Mouse (Mus musculus): Measurements from ENCODE around the gene Trhr2.

Gene Trhr2

DNA sequence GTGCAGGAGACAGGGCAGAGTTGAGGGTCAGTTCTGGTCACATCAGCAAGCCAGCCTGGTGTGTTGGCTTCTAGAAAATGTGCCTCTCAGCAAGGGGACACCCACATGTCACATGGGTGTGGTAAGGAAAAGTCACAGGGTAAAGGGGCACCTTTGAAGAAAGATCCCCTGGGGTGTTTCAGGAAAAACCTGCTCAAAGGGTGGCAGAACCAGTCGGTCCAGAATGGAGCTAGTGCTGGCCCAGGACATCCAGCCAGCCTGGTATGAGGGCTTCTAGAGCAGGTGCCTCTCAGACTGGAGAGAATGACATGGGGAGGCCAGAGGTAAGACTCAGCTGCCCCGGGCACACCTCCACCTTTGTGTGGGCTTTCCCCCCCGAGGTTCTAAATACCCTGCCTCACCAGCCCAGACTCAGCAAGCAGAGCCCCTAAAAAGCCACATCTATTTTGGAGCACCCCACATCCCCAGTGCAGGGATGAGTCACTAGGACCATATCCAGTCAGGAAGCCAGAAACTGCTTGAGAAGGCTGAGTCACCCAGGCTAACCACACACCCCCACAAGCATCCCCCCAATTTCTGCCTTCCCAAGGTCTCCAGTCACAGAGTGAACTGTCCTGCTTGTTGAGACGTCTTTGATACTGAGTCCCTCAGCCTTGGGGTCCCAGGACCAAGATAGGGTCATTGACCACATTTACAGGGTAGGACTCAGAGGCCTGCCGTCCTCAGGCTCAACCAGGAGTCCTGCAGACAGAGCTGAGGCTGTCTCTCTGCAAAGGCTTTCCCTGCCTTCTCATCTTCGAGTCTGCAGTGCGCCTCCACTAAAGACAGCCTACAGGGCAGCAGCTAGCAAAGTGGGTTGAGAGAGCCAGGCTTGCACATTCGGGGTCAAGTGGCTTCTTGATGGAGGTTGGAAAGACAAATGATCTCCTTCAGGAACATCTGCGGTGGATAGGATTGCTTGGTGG is 4.6 kb downstream of the Trhr2 start:
- no peak for DNase-seq (ENCODE audit: low read depth, low spot score)

GRCm38 (mm10) chr8:122354157-122354556 is 6.4 kb downstream of the Trhr2 start:
- DNase-seq (ENCODE audit: low read depth, low spot score) = no peak

GRCm38 (mm10) chr8:122350309-122351089 is 10.0 kb downstream of the Trhr2 start:
- no peak for DNase-seq (ENCODE audit: low read depth, low spot score)

DNA sequence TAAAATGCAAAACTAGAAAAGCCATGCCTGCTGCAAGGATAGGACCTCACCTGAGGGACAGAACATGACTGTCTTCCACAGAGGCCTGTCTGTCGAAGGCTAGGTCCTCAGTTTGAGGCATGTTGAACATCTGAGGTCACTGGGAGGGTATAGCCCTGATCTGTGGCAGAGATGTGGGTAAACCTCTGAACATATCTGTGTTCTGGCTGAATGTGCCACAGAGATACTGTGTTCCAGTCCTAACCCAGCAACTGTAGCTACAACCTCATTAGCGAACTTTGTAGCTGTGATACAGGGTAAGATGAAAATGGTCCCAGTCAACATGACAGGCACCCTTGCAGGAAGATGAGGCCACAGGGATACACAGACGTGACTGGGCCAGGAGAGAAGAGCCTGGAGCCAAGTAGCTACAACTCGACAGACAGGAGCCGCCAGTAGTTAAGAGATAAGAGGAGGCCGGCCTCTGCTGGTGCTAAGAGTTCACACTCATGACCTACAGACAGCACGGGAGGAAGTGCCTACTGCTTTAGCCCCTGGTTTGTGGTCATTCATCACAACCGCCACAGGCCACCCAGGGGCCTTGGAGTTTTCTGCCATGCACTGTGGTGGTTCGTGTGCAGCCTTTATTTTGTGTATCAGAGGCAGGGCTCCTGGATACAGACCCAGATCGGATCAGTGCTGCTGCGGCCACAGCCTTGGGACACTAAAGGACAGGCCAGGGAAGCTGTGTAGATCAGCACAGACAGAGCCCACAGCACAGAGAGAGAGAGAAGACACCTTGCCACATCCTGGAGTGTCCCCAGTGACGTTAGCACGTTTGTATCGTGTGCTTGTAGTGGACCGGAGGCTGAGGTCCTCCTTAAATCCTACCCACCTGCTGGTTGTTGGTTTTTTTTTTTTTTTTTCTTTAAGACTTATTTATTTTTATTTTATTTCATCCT is 10.9 kb downstream of the Trhr2 start:
- DNase-seq (ENCODE audit: low read depth, low spot score) = no peak

GRCm38 (mm10) chr8:122347811-122348552 is 12.6 kb downstream of the Trhr2 start:
- peak; percentile 75 for DNase-seq (ENCODE audit: low read depth, low spot score)

GRCm38 (mm10) chr8:122345181-122346095 is 15.1 kb downstream of the Trhr2 start:
- no peak for DNase-seq (ENCODE audit: low read depth, low spot score)

DNA sequence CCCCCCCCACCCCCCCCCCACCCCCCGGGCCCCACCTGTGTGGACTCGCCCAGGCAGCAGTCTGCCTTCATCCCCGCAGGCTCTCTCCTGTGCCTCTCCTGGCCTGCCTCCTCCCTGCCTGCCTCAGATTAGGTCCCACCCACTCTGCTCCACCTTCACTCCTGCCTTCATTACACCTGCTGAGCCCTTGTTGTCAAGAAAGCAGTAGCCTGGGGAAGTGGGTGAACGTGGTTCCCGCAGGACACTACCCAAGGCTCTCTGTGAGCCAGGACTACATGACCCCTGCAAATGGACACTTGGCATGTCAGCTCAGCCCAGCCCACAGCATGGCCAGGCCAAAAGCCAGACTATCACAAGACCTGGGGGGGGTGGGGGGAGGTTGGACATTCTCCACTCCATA is 16.3 kb downstream of the Trhr2 start:
- DNase-seq (ENCODE audit: low read depth, low spot score) = no peak

DNA sequence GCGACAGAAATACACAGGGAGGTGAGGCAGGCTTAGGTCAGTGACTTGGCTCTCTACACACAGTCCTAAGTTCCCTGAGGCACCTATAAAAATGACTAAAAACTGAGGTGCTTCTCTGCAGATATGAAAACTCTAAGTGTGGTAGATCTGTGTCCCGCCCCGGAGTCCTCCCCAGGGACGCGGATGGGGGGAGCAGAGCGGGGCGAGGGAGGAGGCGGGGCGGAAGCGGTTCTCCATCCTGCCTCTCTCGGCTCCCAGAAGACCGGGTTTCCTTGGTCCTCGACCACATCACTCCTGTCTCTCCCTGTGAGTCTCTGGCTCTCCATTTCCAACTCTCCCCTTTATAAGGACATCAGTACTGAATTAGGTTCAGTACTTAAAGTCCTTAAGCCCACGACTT is 16.8 kb downstream of the Trhr2 start:
- no peak for DNase-seq (ENCODE audit: low read depth, low spot score)

GRCm38 (mm10) chr8:122343341-122343740 is 17.2 kb downstream of the Trhr2 start:
- no peak for DNase-seq (ENCODE audit: low read depth, low spot score)

DNA sequence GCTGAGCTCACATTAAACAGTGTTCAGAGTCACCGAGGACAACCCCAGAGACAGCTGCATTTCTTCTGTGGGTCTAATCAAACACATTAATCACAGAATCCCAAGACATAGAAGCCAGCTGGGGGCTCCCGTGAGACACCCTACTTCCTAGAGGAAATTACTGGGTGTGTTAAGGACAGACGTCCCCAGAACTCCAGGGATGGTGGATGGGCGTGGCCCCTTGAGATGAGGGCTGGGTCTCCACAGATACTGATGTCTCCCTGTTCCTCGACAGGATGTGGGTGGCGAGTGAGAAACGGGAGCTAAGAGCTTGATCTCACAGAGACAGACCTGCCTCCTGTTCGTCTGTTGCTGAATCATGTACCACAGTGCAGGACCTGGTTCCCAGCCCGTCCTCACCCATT is 17.7 kb downstream of the Trhr2 start:
- DNase-seq (ENCODE audit: low read depth, low spot score) = no peak

DNA sequence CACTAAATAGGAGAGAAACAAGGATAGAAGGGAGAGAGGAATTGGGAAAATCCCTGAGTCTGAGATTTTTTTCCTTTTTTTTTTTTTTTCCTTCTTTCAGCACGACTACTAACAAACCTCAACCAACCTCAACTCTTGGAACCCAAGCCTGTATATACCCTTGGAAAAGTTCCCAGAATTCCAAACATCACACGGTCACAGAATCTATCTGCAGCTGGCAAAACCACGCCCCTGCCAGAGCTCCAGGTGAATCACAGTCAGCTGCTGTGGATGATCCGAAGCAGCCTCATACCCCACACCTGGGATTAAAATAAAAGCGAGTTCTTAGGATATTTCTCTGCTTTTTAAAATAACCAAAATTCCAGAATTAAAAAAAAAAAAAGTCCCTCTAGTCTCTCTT is 18.2 kb downstream of the Trhr2 start:
- no peak for DNase-seq (ENCODE audit: low read depth, low spot score)

DNA sequence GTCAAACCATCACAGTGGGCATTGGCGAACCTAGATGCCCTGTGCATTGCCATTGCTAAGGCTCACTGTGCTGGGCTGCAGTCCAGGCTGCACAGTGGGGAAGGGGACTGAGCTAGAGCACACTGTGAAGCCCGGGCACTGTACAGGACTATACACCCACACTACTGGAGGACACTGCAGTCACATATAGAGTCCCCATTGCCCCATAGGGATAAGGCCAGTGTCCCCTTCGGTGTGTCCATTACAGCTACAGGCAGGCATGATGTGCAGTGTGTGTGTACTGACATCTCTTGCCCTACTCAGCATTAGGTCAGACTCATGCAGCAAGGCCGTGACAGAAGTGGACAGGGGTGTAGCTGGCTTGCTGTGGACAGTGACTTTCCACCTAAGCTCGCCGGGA is 18.8 kb downstream of the Trhr2 start:
- DNase-seq (ENCODE audit: low read depth, low spot score) = no peak

- DNase-seq (ENCODE audit: low read depth, low spot score) = no peak
These were observed 19.8 kb downstream of the Trhr2 start for GRCm38 (mm10) chr8:122340761-122341160.

DNA sequence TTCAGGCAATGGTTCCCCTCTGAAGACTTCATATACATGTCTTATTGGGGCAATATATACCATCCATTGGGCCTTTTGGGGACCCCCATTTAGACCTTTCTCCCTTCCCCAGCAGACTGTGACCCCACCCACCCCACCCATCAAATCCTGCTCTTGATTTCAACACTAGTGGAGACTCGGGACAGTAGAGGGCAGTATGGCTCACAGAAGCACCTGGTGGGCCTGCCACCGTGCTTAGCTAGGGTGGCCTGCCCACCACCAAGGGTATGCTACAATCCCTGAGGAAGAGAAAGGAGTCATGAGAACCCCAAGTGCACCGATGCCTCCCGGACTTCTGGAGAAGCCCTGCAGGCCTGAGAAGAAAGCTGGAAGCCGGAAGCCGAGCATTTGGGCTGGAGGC is 21.7 kb downstream of the Trhr2 start:
- DNase-seq (ENCODE audit: low read depth, low spot score) = no peak

DNA sequence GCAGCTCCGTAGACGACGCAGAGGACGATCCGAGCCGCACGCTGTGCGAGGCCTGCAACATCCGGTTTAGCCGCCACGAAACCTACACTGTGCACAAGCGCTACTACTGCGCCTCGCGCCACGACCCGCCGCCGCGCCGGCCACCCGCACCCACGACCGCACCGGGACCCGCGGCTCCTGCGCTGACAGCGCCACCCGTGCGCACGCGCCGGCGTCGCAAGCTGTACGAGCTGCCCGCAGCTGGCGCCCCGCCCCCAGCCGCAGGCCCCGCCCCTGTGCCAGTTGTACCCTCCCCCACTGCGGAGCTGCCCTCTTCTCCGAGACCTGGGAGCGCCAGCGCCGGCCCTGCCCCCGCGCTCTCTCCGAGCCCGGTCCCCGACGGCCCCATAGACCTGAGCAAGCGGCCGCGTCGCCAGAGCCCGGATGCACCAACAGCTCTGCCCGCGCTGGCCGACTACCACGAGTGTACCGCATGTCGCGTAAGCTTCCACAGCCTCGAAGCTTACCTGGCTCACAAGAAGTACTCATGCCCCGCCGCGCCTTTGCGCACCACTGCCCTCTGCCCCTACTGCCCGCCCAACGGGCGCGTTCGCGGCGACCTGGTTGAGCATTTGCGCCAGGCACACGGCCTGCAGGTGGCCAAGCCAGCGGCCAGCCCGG is 24.2 kb downstream of the Trhr2 start:
- DNase-seq (ENCODE audit: low read depth, low spot score) = no peak

DNA sequence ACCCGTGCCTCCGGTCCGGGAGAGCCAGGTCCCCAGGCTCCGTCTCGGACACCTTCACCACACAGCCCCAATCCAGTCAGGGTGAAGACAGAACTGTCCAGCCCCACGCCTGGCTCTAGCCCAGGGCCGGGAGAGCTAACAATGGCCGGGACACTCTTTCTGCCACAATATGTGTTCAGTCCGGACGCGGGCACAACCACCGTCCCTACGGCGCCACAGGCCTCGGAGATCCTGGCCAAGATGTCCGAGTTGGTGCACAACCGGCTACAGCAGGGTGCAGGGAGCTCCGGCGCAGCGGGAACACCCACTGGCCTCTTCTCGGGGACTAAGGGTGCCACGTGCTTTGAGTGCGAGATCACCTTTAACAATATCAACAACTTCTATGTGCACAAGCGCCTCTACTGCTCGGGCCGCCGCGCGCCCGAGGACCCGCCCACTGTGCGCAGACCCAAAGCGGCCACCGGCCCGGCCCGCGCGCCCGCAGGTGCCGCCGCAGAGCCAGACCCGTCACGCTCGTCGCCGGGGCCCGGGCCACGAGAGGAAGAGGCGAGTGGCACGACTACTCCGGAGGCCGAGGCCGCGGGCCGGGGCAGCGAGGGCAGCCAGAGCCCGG is 24.8 kb downstream of the Trhr2 start:
- DNase-seq (ENCODE audit: low read depth, low spot score) = no peak

DNA sequence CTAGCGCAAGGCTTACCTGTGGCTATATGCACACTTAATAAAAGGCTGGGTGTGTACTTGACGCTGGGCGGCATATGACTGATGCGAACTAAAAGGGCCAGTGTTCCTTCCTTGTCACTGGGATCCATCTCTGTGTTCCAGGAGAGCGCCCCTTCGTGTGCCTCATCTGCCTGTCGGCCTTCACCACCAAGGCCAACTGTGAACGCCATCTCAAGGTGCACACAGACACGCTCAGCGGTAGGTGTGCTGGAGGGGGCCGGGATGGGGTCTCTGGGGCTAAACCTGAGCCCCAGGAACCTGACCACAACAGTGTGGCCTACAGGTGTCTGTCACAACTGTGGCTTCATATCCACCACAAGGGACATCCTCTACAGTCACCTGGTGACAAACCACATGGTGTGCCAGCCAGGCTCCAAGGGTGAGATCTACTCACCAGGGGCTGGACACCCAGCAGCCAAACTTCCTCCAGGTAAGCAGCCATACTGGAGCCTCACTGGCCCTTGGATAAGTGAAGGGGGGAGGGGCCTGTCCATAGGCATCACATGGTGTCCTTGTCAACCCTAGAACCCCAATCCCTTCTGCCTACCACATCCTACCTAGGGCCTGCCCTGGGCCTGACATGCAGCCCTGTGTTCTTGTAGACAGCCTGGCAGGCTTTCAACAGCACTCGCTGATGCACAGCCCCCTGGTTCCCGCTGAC is 25.6 kb downstream of the Trhr2 start:
- no peak for DNase-seq (ENCODE audit: low read depth, low spot score)

GRCm38 (mm10) chr8:122333531-122333930 is 27.0 kb downstream of the Trhr2 start:
- DNase-seq (ENCODE audit: low read depth, low spot score) = no peak

Data from skeletal muscle tissue, adult 2 months (tissue).